Mouse (Mus musculus): ENCODE measurements around the gene Hist2h2aa2.
"Not testable (repeated sequence)": the region's sequence is repeated elsewhere in the genome, so short reads cannot be mapped to it uniquely, and the experiment has no call there.

Gene Hist2h2aa2

GRCm38 (mm10) chr3:96261623-96262022 lies 21.5 kb upstream of the Hist2h2aa2 start:
- DNase-seq: no peak

- no peak for DNase-seq
These were observed 20.1 kb upstream of the Hist2h2aa2 start for GRCm38 (mm10) chr3:96260220-96260619.

GRCm38 (mm10) chr3:96257190-96257589 lies 17.1 kb upstream of the Hist2h2aa2 start:
- no peak for DNase-seq

GRCm38 (mm10) chr3:96255926-96256593 lies 16.0 kb upstream of the Hist2h2aa2 start:
- DNase-seq: no peak

GRCm38 (mm10) chr3:96254683-96255355 lies 14.7 kb upstream of the Hist2h2aa2 start:
- DNase-seq: no peak

GRCm38 (mm10) chr3:96251787-96252186 lies 11.7 kb upstream of the Hist2h2aa2 start:
- no peak for DNase-seq

- DNase-seq: no peak
These were observed 10.8 kb upstream of the Hist2h2aa2 start for GRCm38 (mm10) chr3:96250890-96251289.

GRCm38 (mm10) chr3:96249034-96249345 lies 8.9 kb upstream of the Hist2h2aa2 start:
- DNase-seq: no peak

GRCm38 (mm10) chr3:96248141-96249033 lies 8.3 kb upstream of the Hist2h2aa2 start:
- no peak for DNase-seq

GRCm38 (mm10) chr3:96247356-96248140 lies 7.5 kb upstream of the Hist2h2aa2 start:
- DNase-seq: no peak

GRCm38 (mm10) chr3:96246427-96246856 lies 6.4 kb upstream of the Hist2h2aa2 start, which contains the start of gene Hist2h3c1:
Gene Hist2h3c1, plus strand, starts transcription at chr3:96246685.
- not testable (repeated sequence) for DNase-seq

GRCm38 (mm10) chr3:96246018-96246417 lies 5.9 kb upstream of the Hist2h2aa2 start:
- not testable (repeated sequence) for DNase-seq

- DNase-seq: peak; percentile 87
These were observed 5.2 kb upstream of the Hist2h2aa2 start, which contains the start of gene Hist2h2aa1 for GRCm38 (mm10) chr3:96245003-96245886. Gene Hist2h2aa1, plus strand, starts transcription at chr3:96245497.

GRCm38 (mm10) chr3:96243921-96244572 lies 4.0 kb upstream of the Hist2h2aa2 start:
- peak in 1 of 2 experiments; percentile 41 for DNase-seq

GRCm38 (mm10) chr3:96240799-96241197 lies 722 bp upstream of the Hist2h2aa2 start:
- no peak for DNase-seq

- DNase-seq: peak in 1 of 2 experiments; percentile 40
These were observed 902 bp downstream of the Hist2h2aa2 start, which contains the start of gene Hist2h3c2 for GRCm38 (mm10) chr3:96238954-96239793. Gene Hist2h3c2, minus strand, starts transcription at chr3:96239127.

- no peak for DNase-seq
These were observed 2.1 kb downstream of the Hist2h2aa2 start for GRCm38 (mm10) chr3:96237904-96238511.

- no peak for DNase-seq
These were observed 2.7 kb downstream of the Hist2h2aa2 start for GRCm38 (mm10) chr3:96237335-96237903.

- no peak for DNase-seq
These were observed 3.2 kb downstream of the Hist2h2aa2 start for GRCm38 (mm10) chr3:96236834-96237334.
